Mouse (Mus musculus): ENCODE results near the gene Hddc2.
"Not testable (repeated sequence)": the region's sequence is repeated elsewhere in the genome, so short reads cannot be mapped to it uniquely, and the experiment has no call there.

Gene Hddc2

GRCm38 (mm10) chr10:31354141-31354540 is 41.0 kb downstream of the Hddc2 start:
- DNase-seq (ENCODE audit: low spot score): no peak

- no peak for DNase-seq (ENCODE audit: low spot score)
Measured at GRCm38 (mm10) chr10:31354886-31355461, 41.8 kb downstream of the Hddc2 start.

- no peak for DNase-seq (ENCODE audit: low spot score)
Measured at GRCm38 (mm10) chr10:31359749-31360148, 46.6 kb downstream of the Hddc2 start.

GRCm38 (mm10) chr10:31370200-31370599 is 57.0 kb downstream of the Hddc2 start:
- not testable (repeated sequence) for DNase-seq (ENCODE audit: low spot score)
